Mouse (Mus musculus) stomach, embryonic 16.5 days (tissue): Measurements from ENCODE around the gene Zbtb16. TPM values are rescaled to one million over a fixed set of nuclear protein-coding genes. Genes with fewer than 3 reads are reported as not detected.

Experiments used
- ATAC-seq: fragments of 200-750 bp; cut with Nextera tagmentation; 2 replicates; pipeline ENCODE4 v1.8.0; 2017; ENCODE audit warnings: moderate number of reproducible peaks, moderate TSS enrichment; ENCODE audit not compliant: insufficient read depth, low FRiP score
- H3K27ac ChIP-seq: fragments of 300-500 bp; sonication (generic); 2 replicates; pipeline ENCODE4 v1.5.1; 2014; ENCODE audit warnings: low read length
- H3K27me3 ChIP-seq: fragments of 300-500 bp; sonication (generic); 2 replicates; pipeline ENCODE4 v1.6.1; 2014; ENCODE audit warnings: low read length, control low read depth, mixed read lengths; ENCODE audit not compliant: control insufficient read depth, insufficient read depth
- H3K36me3 ChIP-seq: fragments of 300-500 bp; sonication (generic); 2 replicates; pipeline ENCODE4 v1.6.1; 2014; ENCODE audit warnings: low read length; ENCODE audit not compliant: control insufficient read depth, insufficient read depth
- H3K4me1 ChIP-seq: fragments of 300-500 bp; sonication (generic); 2 replicates; pipeline ENCODE4 v1.6.1; 2014; ENCODE audit warnings: low read length, control low read depth, mixed read lengths; ENCODE audit not compliant: control insufficient read depth, insufficient read depth
- H3K4me2 ChIP-seq: fragments of 300-500 bp; sonication (generic); 2 replicates; pipeline ENCODE4 v1.6.1; 2014; ENCODE audit warnings: low read depth, low read length, mixed read lengths
- H3K4me3 ChIP-seq: fragments of 300-500 bp; sonication (generic); replicated peaks from 2 replicates; pipeline ENCODE4 v1.5.1; 2014; ENCODE audit warnings: mild to moderate bottlenecking, low read length
- H3K9ac ChIP-seq: fragments of 300-500 bp; sonication (generic); 2 replicates; pipeline ENCODE4 v1.6.1; 2014; ENCODE audit warnings: low read length
- H3K9me3 ChIP-seq: fragments of 300-500 bp; sonication (generic); replicated peaks from 2 replicates; pipeline ENCODE4 v1.6.1; 2016; ENCODE audit warnings: low read length, control low read depth; ENCODE audit not compliant: control insufficient read depth
- WGBS: fragments of 180-500 bp; shearing (Covaris S2); extraction: QIAGEN DNeasy Blood & Tissue Kit; methylation state at CpG from one replicate; pipeline ENCODE4 v1.1.7; 2014; 5-methylcytosine and 5-hydroxymethylcytosine counted together
- polyA plus RNA-seq: library from polyadenylated mRNA; unstranded; fragments of >200 nt; fragmentation: Nextera tagmentation; extraction: Ambion mirVana; gene quantifications from 2 replicates; pipeline ENCODE4 v1.2.1, GENCODE M21; 2015

The Zbtb16 gene
- polyA plus RNA-seq, 1 experiment from 2014 or later = 5.1 TPM

GRCm38 (mm10) chr9:48650846-48651245 is 185.2 kb downstream of the Zbtb16 start:
- Histone ChIP-seq H3K36me3 (no peaks in the 10 kb centered on the region), H3K9me3 (no peaks in the 10 kb centered on the region), H3K27me3 (no peaks in the 10 kb centered on the region; the same call in 1 of the 2 replicates), H3K9ac (no peak overlapping the region), H3K4me2 (no peak overlapping the region), H3K4me1 (peaks cover 18% of the 10 kb centered on the region), H3K27ac (no peak overlapping the region), H3K4me3 (no peak overlapping the region)
- no peak for ATAC-seq
- WGBS = 70% methylated on average over 2 of the region's 2 CpGs

- Histone ChIP-seq H3K4me3 (no peak overlapping the region; the same call in 1 of the 2 replicates), H3K27me3 (no peaks in the 10 kb centered on the region; the same call in 1 of the 2 replicates), H3K36me3 (no peaks in the 10 kb centered on the region), H3K9me3 (no peaks in the 10 kb centered on the region), H3K4me1 (peaks cover 18% of the 10 kb centered on the region), H3K9ac (0 out of 2 replicates have a peak overlapping the region, but pooled peaks have one; percentile 32), H3K27ac (no peak overlapping the region), H3K4me2 (peak overlapping the region; percentile 55)
- 49% methylated on average over 17 of the region's 17 CpGs for WGBS
- no peak for ATAC-seq
Observed at GRCm38 (mm10) chr9:48649851-48650685, 186.0 kb downstream of the Zbtb16 start.

- H3K4me3 ChIP-seq = peak overlapping the region; percentile 28
- H3K9me3 ChIP-seq = peaks cover 6% of the 10 kb centered on the region
- peak overlapping the region; percentile 55 for H3K4me2 ChIP-seq
- no peaks in the 10 kb centered on the region for H3K36me3 ChIP-seq
- WGBS = 4% methylated on average over 22 of the region's 22 CpGs
- peak overlapping the region; percentile 32 for H3K9ac ChIP-seq
- H3K27ac ChIP-seq = no peak overlapping the region
- H3K27me3 ChIP-seq = no peaks in the 10 kb centered on the region; the same call in 1 of the 2 replicates
- peaks cover 14% of the 10 kb centered on the region for H3K4me1 ChIP-seq
- ATAC-seq = peak; percentile 41
Observed at GRCm38 (mm10) chr9:48649098-48649766, 186.8 kb downstream of the Zbtb16 start.

- H3K36me3 ChIP-seq = no peaks in the 10 kb centered on the region
- H3K4me2 ChIP-seq = peak overlapping the region; percentile 55
- no peak for ATAC-seq
- peak overlapping the region; percentile 28; the same call in 1 of the 2 replicates for H3K4me3 ChIP-seq
- peak overlapping the region; percentile 32; the same call in 1 of the 2 replicates for H3K9ac ChIP-seq
- H3K27me3 ChIP-seq = no peaks in the 10 kb centered on the region; the same call in 1 of the 2 replicates
- H3K27ac ChIP-seq = no peak overlapping the region
- WGBS = 52% methylated on average over 12 of the region's 12 CpGs
- H3K4me1 ChIP-seq = peaks cover 14% of the 10 kb centered on the region
- H3K9me3 ChIP-seq = peaks cover 10% of the 10 kb centered on the region
Observed at GRCm38 (mm10) chr9:48648285-48649097, 187.5 kb downstream of the Zbtb16 start.

GRCm38 (mm10) chr9:48647648-48648284 is 188.3 kb downstream of the Zbtb16 start:
- no peak overlapping the region for H3K4me2 ChIP-seq
- no peaks in the 10 kb centered on the region for H3K36me3 ChIP-seq
- no peak overlapping the region for H3K27ac ChIP-seq
- H3K9me3 ChIP-seq = peaks cover 10% of the 10 kb centered on the region
- WGBS = 50% methylated on average over 10 of the region's 10 CpGs
- no peak overlapping the region for H3K4me3 ChIP-seq
- no peak overlapping the region for H3K9ac ChIP-seq
- no peaks in the 10 kb centered on the region; the same call in 1 of the 2 replicates for H3K27me3 ChIP-seq
- H3K4me1 ChIP-seq = peaks cover 14% of the 10 kb centered on the region
- no peak for ATAC-seq

- H3K4me1 ChIP-seq = peaks cover 14% of the 10 kb centered on the region
- H3K9me3 ChIP-seq = peaks cover 10% of the 10 kb centered on the region
- no peaks in the 10 kb centered on the region for H3K36me3 ChIP-seq
- no peak overlapping the region for H3K27ac ChIP-seq
- no peak for ATAC-seq
- no peak overlapping the region for H3K4me2 ChIP-seq
- H3K9ac ChIP-seq = no peak overlapping the region
- no peaks in the 10 kb centered on the region; the same call in 1 of the 2 replicates for H3K27me3 ChIP-seq
- H3K4me3 ChIP-seq = no peak overlapping the region
- WGBS = 66% methylated on average over 16 of the region's 16 CpGs
Observed at GRCm38 (mm10) chr9:48646781-48647647, 189.0 kb downstream of the Zbtb16 start.

- H3K36me3 ChIP-seq = no peaks in the 10 kb centered on the region
- H3K4me3 ChIP-seq = no peak overlapping the region
- H3K27me3 ChIP-seq = no peaks in the 10 kb centered on the region; the same call in 1 of the 2 replicates
- 23% methylated on average over 4 of the region's 4 CpGs for WGBS
- no peak overlapping the region for H3K27ac ChIP-seq
- no peak overlapping the region for H3K4me2 ChIP-seq
- no peak overlapping the region for H3K9ac ChIP-seq
- H3K9me3 ChIP-seq = peaks cover 10% of the 10 kb centered on the region
- no peak for ATAC-seq
- peaks cover 14% of the 10 kb centered on the region for H3K4me1 ChIP-seq
Observed at GRCm38 (mm10) chr9:48646251-48646650, 189.8 kb downstream of the Zbtb16 start.

GRCm38 (mm10) chr9:48645648-48646126 is 190.3 kb downstream of the Zbtb16 start:
- H3K36me3 ChIP-seq = no peaks in the 10 kb centered on the region
- peaks cover 14% of the 10 kb centered on the region for H3K4me1 ChIP-seq
- H3K4me2 ChIP-seq = no peak overlapping the region
- no peak overlapping the region for H3K27ac ChIP-seq
- no peak overlapping the region for H3K4me3 ChIP-seq
- H3K27me3 ChIP-seq = no peaks in the 10 kb centered on the region
- H3K9ac ChIP-seq = no peak overlapping the region
- no peak for ATAC-seq
- 53% methylated on average over 4 of the region's 4 CpGs for WGBS
- peaks cover 10% of the 10 kb centered on the region for H3K9me3 ChIP-seq
